Mouse (Mus musculus): Measurements from ENCODE around the gene Gpd1. TPM values are rescaled to one million over a fixed set of nuclear protein-coding genes. Genes with fewer than 3 reads are reported as not detected.
A peak's percentile ranks its signal among the peaks of the same experiment; 100 is the strongest.

Gpd1 gene
- polyA plus RNA-seq, 1 experiment from 2014 or later = 3.7 TPM

DNA sequence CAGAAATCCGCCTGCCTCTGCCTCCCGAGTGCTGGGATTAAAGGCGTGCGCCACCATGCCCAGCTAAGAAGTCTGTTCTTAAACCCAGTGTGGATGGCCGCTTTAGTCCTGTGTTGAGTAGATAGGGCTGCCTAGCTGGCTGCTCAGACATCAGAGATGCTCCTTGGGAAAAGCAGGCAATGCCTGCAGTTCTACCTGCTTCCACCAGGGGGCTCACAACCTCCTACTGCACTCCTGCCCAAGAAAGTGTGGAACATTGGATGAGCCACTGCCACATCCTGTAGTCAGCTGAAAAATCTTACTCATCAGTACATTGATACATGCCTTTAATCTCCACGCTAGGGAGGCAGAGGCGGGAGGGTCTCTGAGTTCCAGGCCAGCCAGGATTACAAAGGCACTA, 2.5 kb upstream of the Gpd1 start:
- ATAC-seq (ENCODE audit: low read depth) = peak; percentile 48
- no peak overlapping the region for H3K9ac ChIP-seq (ENCODE audit: low read length)

GRCm38 (mm10) chr15:99715361-99715865, 1.9 kb upstream of the Gpd1 start:
- peaks cover 5% of the 10 kb centered on the region; the same call in 1 of the 2 replicates for H3K4me1 ChIP-seq (replicated peaks; ENCODE audit: control insufficient read depth, insufficient read depth, low read length)
- H3K4me3 ChIP-seq (ENCODE audit: low read length) = no peak overlapping the region
- no peak for ATAC-seq (ENCODE audit: low read depth)
- H3K27ac ChIP-seq (ENCODE audit: low read length) = no peak overlapping the region
- H3K27me3 ChIP-seq (ENCODE audit: control insufficient read depth, insufficient read depth, low read depth, low read length) = no peaks in the 10 kb centered on the region
- 80% methylated on average over 13 of the region's 13 CpGs for WGBS
- H3K9ac ChIP-seq (ENCODE audit: low read length) = no peak overlapping the region
- H3K36me3 ChIP-seq (ENCODE audit: control insufficient read depth, insufficient read depth, low read length) = peaks cover 31% of the 10 kb centered on the region
- no peak overlapping the region for H3K4me2 ChIP-seq (ENCODE audit: low read depth, low read length)
- no peaks in the 10 kb centered on the region for H3K9me3 ChIP-seq (ENCODE audit: control insufficient read depth, low read length)

More for the DNA sequence above, 2.5 kb upstream of the Gpd1 start:
- Histone ChIP-seq H3K4me1 (replicated peaks; ENCODE audit: control insufficient read depth, insufficient read depth, low read length) (peaks cover 5% of the 10 kb centered on the region; the same call in 1 of the 2 replicates), H3K4me3 (ENCODE audit: low read length) (no peak overlapping the region), H3K27me3 (ENCODE audit: control insufficient read depth, insufficient read depth, low read depth, low read length) (no peaks in the 10 kb centered on the region), H3K36me3 (ENCODE audit: control insufficient read depth, insufficient read depth, low read length) (peaks cover 35% of the 10 kb centered on the region), H3K9me3 (ENCODE audit: control insufficient read depth, low read length) (no peaks in the 10 kb centered on the region), H3K27ac (ENCODE audit: low read length) (no peak overlapping the region), H3K4me2 (ENCODE audit: low read depth, low read length) (no peak overlapping the region)
- WGBS = 52% methylated on average over 7 of the region's 7 CpGs

DNA sequence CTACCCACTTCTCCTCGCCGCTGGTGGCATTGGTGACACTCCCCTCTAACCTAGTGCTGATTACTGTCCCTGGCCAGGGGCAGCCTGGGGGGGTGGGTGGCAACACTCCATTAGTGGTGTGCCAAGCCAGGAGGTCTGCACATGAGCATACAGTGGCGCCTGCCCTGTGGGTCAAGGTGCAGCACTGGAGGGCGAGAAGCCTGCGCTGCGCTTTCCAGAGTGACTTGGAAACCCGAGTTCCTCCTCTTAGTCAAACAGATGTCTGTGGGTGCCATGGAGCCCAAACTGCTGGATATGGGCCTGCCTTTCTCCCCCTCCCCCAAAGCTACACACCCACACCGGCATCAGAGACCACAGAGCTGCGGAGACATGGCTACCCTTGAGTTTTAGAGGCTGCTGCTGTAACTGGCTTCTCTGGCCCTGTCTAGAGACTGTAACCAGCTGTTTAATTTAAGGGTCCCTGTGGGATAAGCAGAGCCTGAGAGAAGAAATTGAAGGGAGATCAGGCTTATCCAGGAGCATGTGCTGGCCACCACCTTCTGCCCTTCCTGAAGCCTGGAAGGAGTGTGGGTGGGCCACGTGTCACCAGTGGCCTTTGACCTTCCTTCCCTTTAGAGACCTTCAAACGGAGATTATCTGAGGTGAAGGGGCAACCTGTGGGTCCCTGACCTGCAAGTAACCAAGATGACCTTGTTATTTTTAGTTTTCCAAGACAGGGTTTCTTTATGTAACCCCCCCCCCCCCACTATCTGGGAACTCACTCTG, 1.2 kb upstream of the Gpd1 start:
- no peak for ATAC-seq (ENCODE audit: low read depth)
- WGBS = 62% methylated on average over 11 of the region's 11 CpGs

DNA sequence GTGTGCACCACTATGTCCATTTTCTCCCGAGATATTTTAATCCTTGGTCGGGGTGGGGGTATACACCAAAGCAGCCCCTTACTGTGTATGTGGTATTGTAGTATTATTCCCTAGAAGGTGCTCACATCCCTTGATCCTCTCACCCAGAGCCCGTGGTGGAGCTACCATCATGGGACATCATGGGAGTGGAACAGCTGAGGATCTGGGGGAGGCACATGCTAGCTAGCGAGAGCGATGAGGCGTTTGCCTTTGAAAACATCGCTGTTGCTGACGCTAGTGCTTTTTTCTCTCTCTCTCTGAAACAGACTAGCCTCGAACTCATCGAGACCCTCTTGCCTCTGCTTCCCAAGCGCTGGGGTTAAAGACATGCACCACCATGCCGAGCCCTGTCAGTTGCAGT, 501 bp upstream of the Gpd1 start:
- ATAC-seq (ENCODE audit: low read depth) = no peak
- H3K36me3 ChIP-seq (ENCODE audit: control insufficient read depth, insufficient read depth, low read length) = peaks cover 21% of the 10 kb centered on the region
- no peak overlapping the region for H3K9ac ChIP-seq (ENCODE audit: low read length)
- no peak overlapping the region for H3K4me3 ChIP-seq (ENCODE audit: low read length)
- H3K27ac ChIP-seq (ENCODE audit: low read length) = no peak overlapping the region
- H3K9me3 ChIP-seq (ENCODE audit: control insufficient read depth, low read length) = no peaks in the 10 kb centered on the region
- H3K27me3 ChIP-seq (ENCODE audit: control insufficient read depth, insufficient read depth, low read depth, low read length) = no peaks in the 10 kb centered on the region
- WGBS = 80% methylated on average over 12 of the region's 12 CpGs
- H3K4me1 ChIP-seq (replicated peaks; ENCODE audit: control insufficient read depth, insufficient read depth, low read length) = peaks cover 5% of the 10 kb centered on the region; the same call in 1 of the 2 replicates
- no peak overlapping the region for H3K4me2 ChIP-seq (ENCODE audit: low read depth, low read length)

More for the DNA sequence above, 1.2 kb upstream of the Gpd1 start:
- peaks cover 5% of the 10 kb centered on the region; the same call in 1 of the 2 replicates for H3K4me1 ChIP-seq (replicated peaks; ENCODE audit: control insufficient read depth, insufficient read depth, low read length)
- no peaks in the 10 kb centered on the region for H3K27me3 ChIP-seq (ENCODE audit: control insufficient read depth, insufficient read depth, low read depth, low read length)
- H3K9me3 ChIP-seq (ENCODE audit: control insufficient read depth, low read length) = no peaks in the 10 kb centered on the region
- no peak overlapping the region for H3K9ac ChIP-seq (ENCODE audit: low read length)
- no peak overlapping the region for H3K4me3 ChIP-seq (ENCODE audit: low read length)
- peaks cover 24% of the 10 kb centered on the region for H3K36me3 ChIP-seq (ENCODE audit: control insufficient read depth, insufficient read depth, low read length)
- H3K27ac ChIP-seq (ENCODE audit: low read length) = no peak overlapping the region
- H3K4me2 ChIP-seq (ENCODE audit: low read depth, low read length) = no peak overlapping the region

GRCm38 (mm10) chr15:99718461-99719021, 1.2 kb downstream of the Gpd1 start:
- Histone ChIP-seq H3K4me1 (replicated peaks; ENCODE audit: control insufficient read depth, insufficient read depth, low read length) (peaks cover 12% of the 10 kb centered on the region), H3K9me3 (ENCODE audit: control insufficient read depth, low read length) (no peaks in the 10 kb centered on the region), H3K4me2 (ENCODE audit: low read depth, low read length) (no peak overlapping the region), H3K27me3 (ENCODE audit: control insufficient read depth, insufficient read depth, low read depth, low read length) (no peaks in the 10 kb centered on the region), H3K27ac (ENCODE audit: low read length) (no peak overlapping the region), H3K9ac (ENCODE audit: low read length) (no peak overlapping the region), H3K36me3 (ENCODE audit: control insufficient read depth, insufficient read depth, low read length) (peaks cover 7% of the 10 kb centered on the region; the same call in 1 of the 2 replicates), H3K4me3 (ENCODE audit: low read length) (no peak overlapping the region)
- ATAC-seq (ENCODE audit: low read depth) = no peak
- 78% methylated on average over 9 of the region's 9 CpGs for WGBS

DNA sequence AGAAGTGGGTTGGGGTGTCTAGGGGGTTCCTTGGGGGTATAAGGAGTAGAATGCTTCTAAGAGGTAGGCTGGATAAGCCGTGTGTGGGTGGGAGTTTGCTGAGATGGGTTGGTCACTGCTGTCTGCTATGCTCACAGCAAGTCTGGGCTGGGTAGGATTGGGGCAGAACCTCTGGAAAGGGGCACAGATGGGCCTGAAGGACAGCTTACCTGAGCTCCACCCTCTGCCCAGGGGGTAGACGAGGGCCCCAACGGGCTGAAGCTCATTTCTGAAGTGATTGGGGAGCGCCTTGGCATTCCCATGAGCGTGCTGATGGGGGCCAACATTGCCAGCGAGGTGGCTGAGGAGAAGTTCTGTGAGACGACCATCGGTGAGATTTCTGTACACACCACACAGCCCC, 2.5 kb downstream of the Gpd1 start:
- Histone ChIP-seq H3K4me3 (ENCODE audit: low read length) (no peak overlapping the region), H3K27ac (ENCODE audit: low read length) (no peak overlapping the region), H3K4me2 (ENCODE audit: low read depth, low read length) (no peak overlapping the region), H3K27me3 (ENCODE audit: control insufficient read depth, insufficient read depth, low read depth, low read length) (no peaks in the 10 kb centered on the region), H3K9ac (ENCODE audit: low read length) (no peak overlapping the region), H3K9me3 (ENCODE audit: control insufficient read depth, low read length) (no peaks in the 10 kb centered on the region), H3K36me3 (ENCODE audit: control insufficient read depth, insufficient read depth, low read length) (no peaks in the 10 kb centered on the region; the same call in 1 of the 2 replicates), H3K4me1 (replicated peaks; ENCODE audit: control insufficient read depth, insufficient read depth, low read length) (peaks cover 25% of the 10 kb centered on the region)
- no peak for ATAC-seq (ENCODE audit: low read depth)
- WGBS = 69% methylated on average over 8 of the region's 8 CpGs

DNA sequence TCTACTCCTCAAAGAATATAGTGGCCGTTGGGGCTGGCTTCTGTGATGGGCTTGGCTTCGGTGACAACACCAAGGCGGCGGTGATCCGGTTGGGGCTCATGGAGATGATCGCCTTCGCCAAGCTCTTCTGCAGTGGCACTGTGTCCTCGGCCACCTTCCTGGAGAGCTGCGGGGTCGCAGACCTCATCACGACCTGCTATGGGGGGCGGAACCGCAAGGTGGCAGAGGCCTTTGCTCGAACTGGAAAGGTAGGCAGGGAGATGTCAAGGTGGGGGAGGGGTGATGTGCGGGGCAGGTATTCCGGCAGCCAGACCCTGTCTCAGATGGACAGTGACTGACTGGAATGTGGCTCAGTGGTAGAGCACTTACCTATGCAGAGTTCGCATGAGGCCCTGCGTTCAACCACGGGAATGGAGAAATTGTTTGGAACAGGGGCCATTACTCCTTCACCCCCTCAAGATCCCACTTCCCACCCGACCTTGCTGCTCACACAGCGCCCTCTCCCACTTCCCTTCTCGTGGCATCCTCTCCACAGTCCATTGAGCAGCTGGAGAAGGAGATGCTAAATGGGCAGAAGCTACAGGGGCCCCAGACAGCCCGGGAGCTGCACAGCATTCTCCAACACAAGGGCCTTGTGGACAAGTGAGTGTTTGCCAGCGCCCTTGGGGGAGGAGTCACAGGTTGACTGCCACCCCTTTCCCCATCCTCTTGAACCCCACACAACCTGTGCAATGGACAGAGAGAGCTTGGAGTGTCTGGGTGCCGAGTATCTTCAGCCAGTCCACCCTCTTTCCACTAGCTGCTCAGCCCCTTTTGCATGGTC, 4.8 kb downstream of the Gpd1 start:
- Histone ChIP-seq H3K4me2 (ENCODE audit: low read depth, low read length) (no peak overlapping the region), H3K9ac (ENCODE audit: low read length) (no peak overlapping the region), H3K27ac (ENCODE audit: low read length) (no peak overlapping the region), H3K9me3 (ENCODE audit: control insufficient read depth, low read length) (no peaks in the 10 kb centered on the region), H3K4me3 (ENCODE audit: low read length) (no peak overlapping the region), H3K27me3 (ENCODE audit: control insufficient read depth, insufficient read depth, low read depth, low read length) (no peaks in the 10 kb centered on the region), H3K4me1 (replicated peaks; ENCODE audit: control insufficient read depth, insufficient read depth, low read length) (peaks cover 31% of the 10 kb centered on the region), H3K36me3 (ENCODE audit: control insufficient read depth, insufficient read depth, low read length) (no peaks in the 10 kb centered on the region)
- 63% methylated on average over 25 of the region's 25 CpGs for WGBS
- no peak for ATAC-seq (ENCODE audit: low read depth)

GRCm38 (mm10) chr15:99723120-99723514, 5.8 kb downstream of the Gpd1 start:
- Histone ChIP-seq H3K9ac (ENCODE audit: low read length) (peak overlapping the region; percentile 39), H3K27ac (ENCODE audit: low read length) (peak overlapping the region; percentile 89), H3K4me2 (ENCODE audit: low read depth, low read length) (0 out of 2 replicates have a peak overlapping the region, but pooled peaks have one; percentile 9), H3K27me3 (ENCODE audit: control insufficient read depth, insufficient read depth, low read depth, low read length) (no peaks in the 10 kb centered on the region), H3K36me3 (ENCODE audit: control insufficient read depth, insufficient read depth, low read length) (peaks cover 7% of the 10 kb centered on the region), H3K4me3 (ENCODE audit: low read length) (no peak overlapping the region), H3K4me1 (replicated peaks; ENCODE audit: control insufficient read depth, insufficient read depth, low read length) (peaks cover 27% of the 10 kb centered on the region), H3K9me3 (ENCODE audit: control insufficient read depth, low read length) (no peaks in the 10 kb centered on the region)
- no peak for ATAC-seq (ENCODE audit: low read depth)
- 58% methylated on average over 10 of the region's 10 CpGs for WGBS

Data from lung, embryonic 16.5 days (tissue).